Mouse (Mus musculus): ENCODE measurements around the gene H2-Aa. TPM values are rescaled to one million over a fixed set of nuclear protein-coding genes. Genes with fewer than 3 reads are reported as not detected.

H2-Aa gene
- polyA plus RNA-seq, 1 experiment, result not detected

DNA sequence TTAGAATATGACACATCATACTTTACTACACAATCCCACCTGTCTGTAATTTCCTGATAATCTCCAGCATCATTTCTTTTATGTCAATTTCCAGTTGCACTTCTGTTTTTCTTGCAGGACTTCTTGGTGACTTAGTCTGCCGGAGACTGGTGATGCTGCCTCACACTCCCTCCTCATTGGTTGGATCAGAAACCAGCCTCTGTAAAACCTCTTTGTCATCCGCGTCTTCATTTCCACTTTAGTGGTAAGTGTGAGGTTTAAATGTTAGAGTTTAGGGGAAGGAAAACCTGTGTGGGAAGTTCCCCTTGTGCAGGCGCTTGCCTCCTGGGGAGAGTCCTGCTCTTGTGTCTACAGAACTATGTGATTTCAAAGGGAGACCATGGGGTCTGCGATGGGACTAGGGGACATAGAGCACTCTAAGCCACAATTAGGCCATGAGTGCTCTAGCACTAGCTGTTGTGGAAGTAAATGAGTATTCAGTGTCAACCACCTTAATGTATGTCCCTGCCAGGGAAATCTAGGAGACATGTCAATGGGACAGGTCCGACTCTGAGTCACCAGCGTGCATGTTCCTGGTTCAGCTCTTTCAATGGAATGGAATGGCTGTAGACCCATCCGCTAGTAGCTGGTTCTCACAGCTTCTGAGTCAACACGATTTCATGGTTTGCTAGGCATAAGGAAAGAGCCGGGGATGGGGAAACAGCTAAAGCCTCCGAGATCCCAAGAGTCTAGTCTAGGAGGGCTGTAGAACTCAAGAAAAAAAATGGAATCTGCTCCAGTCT lies 29.8 kb downstream of the H2-Aa start, which contains the start of gene H2-Ab1:
Gene H2-Ab1 (plus strand): TSS at position 96 of the 782 bp plus-strand sequence.
- no peaks in the 10 kb centered on the region for H3K36me3 ChIP-seq (ENCODE audit: control insufficient read depth, insufficient read depth)
- H3K79me2 ChIP-seq (ENCODE audit: control insufficient read depth, insufficient read depth), result no peaks in the 10 kb centered on the region
- H3K27me3 ChIP-seq (ENCODE audit: control insufficient read depth, insufficient read depth, insufficient read length), result peaks cover 15% of the 10 kb centered on the region
- H3ac ChIP-seq (ENCODE audit: control insufficient read depth, insufficient read length), result no peak within 1 kb of the TSS
- H3K4me2 ChIP-seq (ENCODE audit: low read depth), result no peak within 1 kb of the TSS
- TF ChIP-seq E2F4 (IDR thresholded peaks at IDR 0.05; ENCODE audit: insufficient read depth) (no peak), POLR2AphosphoS2 (IDR thresholded peaks at IDR 0.05; ENCODE audit: insufficient read length, low read depth) (no peak), POLR2A (IDR thresholded peaks at IDR 0.05; ENCODE audit: insufficient read length, low read depth) (no peak), TCF3 (IDR thresholded peaks at IDR 0.05; ENCODE audit: insufficient read length, low read depth) (no peak), CEBPB (IDR thresholded peaks at IDR 0.05; ENCODE audit: insufficient read depth, poor library complexity, severe bottlenecking) (no peak), MYOG (IDR thresholded peaks at IDR 0.05; ENCODE audit: control insufficient read depth in 1 of 3, insufficient read depth in 1 of 3, insufficient read length in 2 of 3, low read depth in 2 of 3) (no peak), TCF12 (IDR thresholded peaks at IDR 0.05; ENCODE audit: insufficient read depth, poor library complexity, severe bottlenecking) (no peak)
- no peak within 1 kb of the TSS for H3K4me3 ChIP-seq

DNA sequence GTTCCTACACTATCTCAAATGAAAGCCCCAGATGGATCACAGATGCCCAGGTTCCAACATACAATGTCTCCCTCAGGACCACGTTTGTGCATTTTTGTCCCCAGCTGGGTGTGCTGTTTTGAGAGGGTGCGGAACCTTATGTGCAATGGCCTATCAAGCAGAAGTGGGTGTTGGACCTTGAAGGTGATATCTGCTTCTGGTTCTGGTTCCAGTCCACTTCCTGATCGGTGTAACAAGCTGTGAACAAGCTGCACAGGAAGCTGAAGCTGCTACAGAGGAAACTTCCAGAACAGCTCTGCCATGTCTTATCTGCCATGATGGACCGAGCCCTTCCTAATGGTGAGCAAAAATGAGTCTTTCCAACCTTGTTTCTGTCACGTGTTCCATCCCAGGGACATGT lies 31.1 kb downstream of the H2-Aa start:
- no peaks in the 10 kb centered on the region for H3K79me2 ChIP-seq (ENCODE audit: control insufficient read depth, insufficient read depth)
- no peak overlapping the region for H3K4me3 ChIP-seq
- H3ac ChIP-seq (ENCODE audit: control insufficient read depth, insufficient read length), result no peak overlapping the region
- TF ChIP-seq TCF12 (IDR thresholded peaks at IDR 0.05; ENCODE audit: insufficient read depth, poor library complexity, severe bottlenecking) (no peak), MYOD1 (IDR thresholded peaks at IDR 0.05; ENCODE audit: control insufficient read depth in 1 of 3, insufficient read length in 2 of 3, low read depth in 2 of 3) (no peak), POLR2A (IDR thresholded peaks at IDR 0.05; ENCODE audit: insufficient read length, low read depth) (no peak), TCF3 (IDR thresholded peaks at IDR 0.05; ENCODE audit: insufficient read length, low read depth) (no peak), POLR2AphosphoS2 (IDR thresholded peaks at IDR 0.05; ENCODE audit: insufficient read length, low read depth) (no peak), SRF (IDR thresholded peaks at IDR 0.05; ENCODE audit: control insufficient read depth, insufficient read length, low read depth) (no peak), CEBPB (IDR thresholded peaks at IDR 0.05; ENCODE audit: insufficient read depth, poor library complexity, severe bottlenecking) (no peak), REST (IDR thresholded peaks at IDR 0.05; ENCODE audit: insufficient read depth, insufficient read length) (no peak), E2F4 (IDR thresholded peaks at IDR 0.05; ENCODE audit: insufficient read depth) (no peak), MAX (IDR thresholded peaks at IDR 0.05; ENCODE audit: low read depth) (no peak)
- peaks cover 13% of the 10 kb centered on the region for H3K27me3 ChIP-seq (ENCODE audit: control insufficient read depth, insufficient read depth, insufficient read length)
- H3K36me3 ChIP-seq (ENCODE audit: control insufficient read depth, insufficient read depth), result no peaks in the 10 kb centered on the region
- H3K4me2 ChIP-seq (ENCODE audit: low read depth), result no peak overlapping the region

DNA sequence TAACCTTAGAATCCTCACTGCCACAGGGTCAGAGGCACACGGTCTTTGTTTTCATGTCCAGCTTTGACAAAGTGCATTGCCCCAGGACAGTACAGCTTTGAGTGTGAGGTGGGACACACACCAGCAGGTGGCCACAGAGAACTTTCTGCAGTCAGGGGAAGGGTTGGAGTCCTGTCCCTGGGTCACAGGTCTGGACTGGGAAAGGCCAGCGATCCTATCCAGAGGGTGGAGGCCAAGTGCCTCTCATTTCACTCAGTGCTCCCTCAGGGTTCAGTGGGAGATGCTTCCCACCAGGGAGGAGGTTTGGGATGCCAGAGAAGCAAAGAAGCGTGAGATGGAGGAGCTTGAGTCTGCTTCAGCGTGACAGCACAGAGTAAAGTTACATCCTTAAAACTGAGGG lies 36.0 kb downstream of the H2-Aa start:
- Histone ChIP-seq H3K4me2 (ENCODE audit: low read depth) (no peak overlapping the region), H3K27me3 (ENCODE audit: control insufficient read depth, insufficient read depth, insufficient read length) (peaks cover 11% of the 10 kb centered on the region), H3K4me3 (no peak overlapping the region), H3K79me2 (ENCODE audit: control insufficient read depth, insufficient read depth) (no peaks in the 10 kb centered on the region), H3ac (ENCODE audit: control insufficient read depth, insufficient read length) (no peak overlapping the region), H3K36me3 (ENCODE audit: control insufficient read depth, insufficient read depth) (no peaks in the 10 kb centered on the region)
- TF ChIP-seq POLR2AphosphoS2 (IDR thresholded peaks at IDR 0.05; ENCODE audit: insufficient read length, low read depth) (no peak), POLR2A (IDR thresholded peaks at IDR 0.05; ENCODE audit: insufficient read length, low read depth) (no peak)

DNA sequence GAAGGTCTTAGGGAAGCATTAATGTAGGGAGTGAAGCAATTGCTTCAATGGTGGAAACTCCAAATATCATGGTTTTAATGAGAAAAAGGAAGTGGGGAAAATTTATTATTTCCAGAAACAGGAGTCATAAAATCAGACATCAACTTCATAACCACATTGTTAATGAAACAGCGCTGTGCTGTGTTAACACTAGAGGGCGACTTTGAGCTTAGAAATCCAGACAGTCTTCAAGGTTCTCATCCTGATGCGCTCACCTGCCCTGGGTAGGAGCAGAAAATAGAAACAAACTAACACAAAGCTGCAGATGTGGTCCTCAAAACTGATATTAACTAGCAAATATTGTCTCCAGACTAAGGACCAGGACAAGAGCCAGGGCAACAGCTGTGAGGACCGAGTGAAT lies 37.7 kb downstream of the H2-Aa start:
- no peak overlapping the region for H3K4me3 ChIP-seq
- no peak overlapping the region for H3ac ChIP-seq (ENCODE audit: control insufficient read depth, insufficient read length)
- TF ChIP-seq TCF12 (IDR thresholded peaks at IDR 0.05; ENCODE audit: insufficient read depth, poor library complexity, severe bottlenecking) (no peak), USF1 (IDR thresholded peaks at IDR 0.05; ENCODE audit: low read depth) (no peak), REST (IDR thresholded peaks at IDR 0.05; ENCODE audit: insufficient read depth, insufficient read length) (no peak)
- H3K79me2 ChIP-seq (ENCODE audit: control insufficient read depth, insufficient read depth), result no peaks in the 10 kb centered on the region
- peaks cover 11% of the 10 kb centered on the region for H3K27me3 ChIP-seq (ENCODE audit: control insufficient read depth, insufficient read depth, insufficient read length)
- no peak overlapping the region for H3K4me2 ChIP-seq (ENCODE audit: low read depth)
- no peaks in the 10 kb centered on the region for H3K36me3 ChIP-seq (ENCODE audit: control insufficient read depth, insufficient read depth)

DNA sequence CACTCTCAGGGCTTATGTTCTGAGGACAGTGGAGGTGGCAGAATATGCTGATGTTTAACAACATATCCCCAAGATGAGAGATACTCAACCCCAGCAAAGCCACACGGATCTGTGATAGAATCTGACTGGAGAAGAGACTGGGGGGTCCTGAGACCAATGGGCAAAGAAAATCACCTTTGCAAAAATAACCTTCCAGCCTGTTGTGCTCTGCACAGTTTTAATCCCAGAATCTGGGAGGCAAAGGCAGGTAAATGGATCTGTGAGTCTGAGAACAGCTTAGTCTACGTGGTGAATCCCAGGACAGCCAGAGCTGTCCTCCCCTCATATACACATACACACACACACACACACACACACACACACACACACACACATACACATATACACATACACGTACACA lies 38.3 kb downstream of the H2-Aa start:
- H3ac ChIP-seq (ENCODE audit: control insufficient read depth, insufficient read length), result no peak overlapping the region
- no peaks in the 10 kb centered on the region for H3K79me2 ChIP-seq (ENCODE audit: control insufficient read depth, insufficient read depth)
- TF ChIP-seq POLR2A (IDR thresholded peaks at IDR 0.05; ENCODE audit: insufficient read length, low read depth) (no peak), TCF12 (IDR thresholded peaks at IDR 0.05; ENCODE audit: insufficient read depth, poor library complexity, severe bottlenecking) (no peak), MYOG (IDR thresholded peaks at IDR 0.05; ENCODE audit: control insufficient read depth in 1 of 3, insufficient read depth in 1 of 3, insufficient read length in 2 of 3, low read depth in 2 of 3) (no peak), MAX (IDR thresholded peaks at IDR 0.05; ENCODE audit: low read depth) (no peak), MYOD1 (IDR thresholded peaks at IDR 0.05; ENCODE audit: control insufficient read depth in 1 of 3, insufficient read length in 2 of 3, low read depth in 2 of 3) (no peak), E2F4 (IDR thresholded peaks at IDR 0.05; ENCODE audit: insufficient read depth) (no peak), USF1 (IDR thresholded peaks at IDR 0.05; ENCODE audit: low read depth) (no peak), SRF (IDR thresholded peaks at IDR 0.05; ENCODE audit: control insufficient read depth, insufficient read length, low read depth) (no peak), POLR2AphosphoS2 (IDR thresholded peaks at IDR 0.05; ENCODE audit: insufficient read length, low read depth) (no peak), TCF3 (IDR thresholded peaks at IDR 0.05; ENCODE audit: insufficient read length, low read depth) (no peak), CEBPB (IDR thresholded peaks at IDR 0.05; ENCODE audit: insufficient read depth, poor library complexity, severe bottlenecking) (no peak)
- peaks cover 11% of the 10 kb centered on the region for H3K27me3 ChIP-seq (ENCODE audit: control insufficient read depth, insufficient read depth, insufficient read length)
- no peaks in the 10 kb centered on the region for H3K36me3 ChIP-seq (ENCODE audit: control insufficient read depth, insufficient read depth)
- H3K4me3 ChIP-seq, result no peak overlapping the region
- no peak overlapping the region for H3K4me2 ChIP-seq (ENCODE audit: low read depth)
